Comparison of ENCODE assay signal across 15 mouse cellular contexts in genomic region chr12:69541663-69542062, GRCm38 (mm10). TPM values are rescaled to one million over a fixed set of nuclear protein-coding genes. Genes with fewer than 3 reads are reported as not detected.
DNase-seq lines count a peak whose midpoint lies in the region; ATAC-seq and TF ChIP-seq lines count a peak whose summit lies in the region.
"Had no signal": no experiment of that assay in that cellular context is flagged by ENCODE, and none has a peak within 500 bp of the region (broad histone marks: within the 10 kb centered on the region; RNA-seq: fewer than 3 reads in every experiment).

No protein-coding gene starts in this region.

- H3K4me1 ChIP-seq in heart, embryonic 12.5 days (replicated peaks), result peaks cover 33% of the 10 kb centered on the region
- peaks cover 44% of the 10 kb centered on the region; the same call in 1 of the 2 replicates for H3K4me1 ChIP-seq in spleen, adult 2 months (ENCODE audit: control insufficient read depth, insufficient read depth, insufficient read length)
- H3K4me1 ChIP-seq in liver, embryonic 12.5 days, result peaks cover 60% of the 10 kb centered on the region
- peaks cover 31% of the 10 kb centered on the region for H3K4me1 ChIP-seq in limb, embryonic 10.5 days
- H3K4me1 ChIP-seq in forebrain, embryonic 11.5 days (replicated peaks; ENCODE audit: control insufficient read depth, insufficient read depth, low read length), result peaks cover 4% of the 10 kb centered on the region; the same call in 1 of the 2 replicates

- no peak for ATAC-seq in heart, embryonic 12.5 days (ENCODE audit: insufficient number of reproducible peaks, low FRiP score)
- peak; percentile 50; the same call in 1 of the 2 replicates for ATAC-seq in liver, embryonic 12.5 days
- ATAC-seq in forebrain, embryonic 11.5 days (replicated peaks; ENCODE audit: low FRiP score), result no peak
- ATAC-seq: forebrain, embryonic 13.5 days; Patski had no signal

- TF ChIP-seq POLR2A in spleen, adult 2 months (IDR thresholded peaks at IDR 0.05; ENCODE audit: low read depth, low read length), result no peak

- H3K27ac ChIP-seq in heart, embryonic 12.5 days (ENCODE audit: poor library complexity, severe bottlenecking), result no peak overlapping the region; the same call in 1 of the 2 replicates
- H3K27ac ChIP-seq in spleen, adult 2 months (ENCODE audit: insufficient read depth, low read length), result peak overlapping the region; percentile 55; the same call in 1 of the 2 replicates
- H3K27ac ChIP-seq in liver, embryonic 12.5 days, result no peak overlapping the region
- H3K27ac ChIP-seq in limb, embryonic 10.5 days, result no peak overlapping the region
- H3K27ac ChIP-seq in forebrain, embryonic 11.5 days (ENCODE audit: low read depth, low read length), result no peak overlapping the region
- H3K27ac ChIP-seq: forebrain, embryonic 13.5 days; limb, embryonic 12.5 days; stomach, embryonic 15.5 days had no signal

- no peak overlapping the region for H3K4me2 ChIP-seq in heart, embryonic 12.5 days
- H3K4me2 ChIP-seq in liver, embryonic 12.5 days, result peak overlapping the region; percentile 59
- H3K4me2 ChIP-seq in forebrain, embryonic 11.5 days (ENCODE audit: low read depth, low read length, severe bottlenecking), result no peak overlapping the region
- H3K4me2 ChIP-seq: forebrain, embryonic 13.5 days; limb, embryonic 12.5 days; stomach, embryonic 15.5 days had no signal

- no peak for TF ChIP-seq CTCF in spleen, adult 2 months (IDR thresholded peaks at IDR 0.05; ENCODE audit: extremely low read depth, insufficient read depth, insufficient read length, insufficient replicate concordance)

- no peak overlapping the region for H3K4me3 ChIP-seq in heart, embryonic 12.5 days
- H3K4me3 ChIP-seq in spleen, adult 2 months (ENCODE audit: extremely low read depth, insufficient read depth, insufficient read length), result no peak overlapping the region
- H3K4me3 ChIP-seq in liver, embryonic 12.5 days, result peak overlapping the region; percentile 25; the same call in 1 of the 2 replicates
- no peak overlapping the region for H3K4me3 ChIP-seq in limb, embryonic 10.5 days
- H3K4me3 ChIP-seq in forebrain, embryonic 11.5 days (ENCODE audit: low read depth, low read length), result no peak overlapping the region
- H3K4me3 ChIP-seq: forebrain, embryonic 13.5 days; limb, embryonic 12.5 days; stomach, embryonic 15.5 days had no signal

- H3K9ac ChIP-seq in heart, embryonic 12.5 days, result no peak overlapping the region
- no peak overlapping the region for H3K9ac ChIP-seq in liver, embryonic 12.5 days
- no peak overlapping the region for H3K9ac ChIP-seq in forebrain, embryonic 11.5 days (ENCODE audit: low read length)
- H3K9ac ChIP-seq: forebrain, embryonic 13.5 days; limb, embryonic 12.5 days; stomach, embryonic 15.5 days had no signal

- H3K36me3 ChIP-seq in heart, embryonic 12.5 days, result no peaks in the 10 kb centered on the region
- H3K36me3 ChIP-seq in spleen, adult 2 months (ENCODE audit: control insufficient read depth, insufficient read depth, low read length), result no peaks in the 10 kb centered on the region
- H3K36me3 ChIP-seq in liver, embryonic 12.5 days, result no peaks in the 10 kb centered on the region
- H3K36me3 ChIP-seq in limb, embryonic 10.5 days, result no peaks in the 10 kb centered on the region
- no peaks in the 10 kb centered on the region for H3K36me3 ChIP-seq in forebrain, embryonic 11.5 days (ENCODE audit: control insufficient read depth, insufficient read depth, low read length)
- H3K36me3 ChIP-seq: limb, embryonic 12.5 days; stomach, embryonic 15.5 days had no signal

- DNase-seq in heart, adult 11 months, result peak; percentile 96
- DNase-seq in spleen, adult 2 months (ENCODE audit: low read depth in 1 of 2, low spot score in 2 of 2), result no peak
- no peak for DNase-seq in spleen, adult 18-20 months
- DNase-seq in limb, embryonic 10.5 days (ENCODE audit: low spot score), result no peak
- no peak for DNase-seq in forebrain, embryonic 11.5 days (ENCODE audit: low spot score)
- no peak for DNase-seq in adrenal gland, adult (ENCODE audit: inconsistent age in 2 of 2, low spot score in 1 of 2)
- DNase-seq: adrenal gland, adult 8-10 months; gastrocnemius, postnatal 36 days; lung, postnatal 4 days had no signal

- 50% methylated on average over 8 of the region's 8 CpGs for WGBS in heart, embryonic 12.5 days
- WGBS in spleen, adult 2 months, result 14% methylated on average over 8 of the region's 8 CpGs
- WGBS in liver, embryonic 12.5 days (ENCODE audit: insufficient replicate concordance), result 22% methylated on average over 8 of the region's 8 CpGs
- WGBS in limb, embryonic 10.5 days, result 87% methylated on average over 8 of the region's 8 CpGs
- WGBS in forebrain, embryonic 11.5 days, result 78% methylated on average over 8 of the region's 8 CpGs

- H3K9me3 ChIP-seq in heart, embryonic 12.5 days (replicated peaks), result no peaks in the 10 kb centered on the region
- no peaks in the 10 kb centered on the region for H3K9me3 ChIP-seq in liver, embryonic 12.5 days (replicated peaks)
- H3K9me3 ChIP-seq in limb, embryonic 10.5 days (replicated peaks), result no peaks in the 10 kb centered on the region
- no peaks in the 10 kb centered on the region for H3K9me3 ChIP-seq in forebrain, embryonic 11.5 days (ENCODE audit: control insufficient read depth, low read length)
- H3K9me3 ChIP-seq: forebrain, embryonic 13.5 days; limb, embryonic 12.5 days; stomach, embryonic 15.5 days had no signal

- no peaks in the 10 kb centered on the region for H3K27me3 ChIP-seq in heart, embryonic 12.5 days (replicated peaks)
- no peaks in the 10 kb centered on the region for H3K27me3 ChIP-seq in spleen, adult 2 months (ENCODE audit: control insufficient read depth, insufficient read depth, low read length)
- H3K27me3 ChIP-seq in liver, embryonic 12.5 days (replicated peaks), result no peaks in the 10 kb centered on the region
- no peaks in the 10 kb centered on the region for H3K27me3 ChIP-seq in limb, embryonic 10.5 days (ENCODE audit: low read depth, poor library complexity, severe bottlenecking)
- no peaks in the 10 kb centered on the region; the same call in 1 of the 2 replicates for H3K27me3 ChIP-seq in forebrain, embryonic 11.5 days (ENCODE audit: control insufficient read depth, insufficient read depth, low read length)
- H3K27me3 ChIP-seq: limb, embryonic 12.5 days; Patski; stomach, embryonic 15.5 days had no signal

RNA-seq across cellular contexts. Expression of gene Vcpkmt, which starts 41.2 kb away (rescaled TPM):
- 19.2 and 21.4 TPM in 2 replicates for polyA plus RNA-seq in heart, embryonic 12.5 days (2016; fragmentation: Nextera tagmentation; extraction: Ambion mirVana)
- 5.9 and 10.3 TPM in 2 replicates for polyA plus RNA-seq in spleen, adult 2 months (2012; rRNA removed)
- polyA plus RNA-seq in liver, embryonic 12.5 days (2016; fragmentation: Nextera tagmentation; extraction: Ambion mirVana), result 20.3 and 21.2 TPM in 2 replicates
- polyA plus RNA-seq in limb, embryonic 10.5 days (2016; fragmentation: Nextera tagmentation; extraction: Ambion mirVana), result 37.0 and 40.3 TPM in 2 replicates
- 25.6 and 26.1 TPM in 2 replicates for polyA plus RNA-seq in forebrain, embryonic 11.5 days (2014; fragmentation: Nextera tagmentation; extraction: Ambion mirVana)
